Mouse (Mus musculus) myocyte (in vitro differentiated cells): Measurements from ENCODE around the gene Timmdc1.

Source experiments
- E2F4 ChIP-seq: IDR thresholded peaks from one replicate; pipeline ENCODE4 v1.6.1; 2011; ENCODE audit warnings: mild to moderate bottlenecking, control low read depth, moderate library complexity; ENCODE audit not compliant: insufficient read depth
- MAX ChIP-seq: IDR thresholded peaks from one replicate; pipeline ENCODE4 v1.6.1; 2011; ENCODE audit warnings: low read depth, mild to moderate bottlenecking, control low read depth
- POLR2A ChIP-seq: IDR thresholded peaks from one replicate; pipeline ENCODE4 v1.6.1; 2011; ENCODE audit warnings: low read depth, mild to moderate bottlenecking, control low read depth, moderate library complexity; ENCODE audit not compliant: insufficient read length
- REST ChIP-seq: IDR thresholded peaks from one replicate; pipeline ENCODE4 v1.6.1; 2011; ENCODE audit warnings: mild to moderate bottlenecking, control low read depth, moderate library complexity; ENCODE audit not compliant: insufficient read depth, insufficient read length

DNA sequence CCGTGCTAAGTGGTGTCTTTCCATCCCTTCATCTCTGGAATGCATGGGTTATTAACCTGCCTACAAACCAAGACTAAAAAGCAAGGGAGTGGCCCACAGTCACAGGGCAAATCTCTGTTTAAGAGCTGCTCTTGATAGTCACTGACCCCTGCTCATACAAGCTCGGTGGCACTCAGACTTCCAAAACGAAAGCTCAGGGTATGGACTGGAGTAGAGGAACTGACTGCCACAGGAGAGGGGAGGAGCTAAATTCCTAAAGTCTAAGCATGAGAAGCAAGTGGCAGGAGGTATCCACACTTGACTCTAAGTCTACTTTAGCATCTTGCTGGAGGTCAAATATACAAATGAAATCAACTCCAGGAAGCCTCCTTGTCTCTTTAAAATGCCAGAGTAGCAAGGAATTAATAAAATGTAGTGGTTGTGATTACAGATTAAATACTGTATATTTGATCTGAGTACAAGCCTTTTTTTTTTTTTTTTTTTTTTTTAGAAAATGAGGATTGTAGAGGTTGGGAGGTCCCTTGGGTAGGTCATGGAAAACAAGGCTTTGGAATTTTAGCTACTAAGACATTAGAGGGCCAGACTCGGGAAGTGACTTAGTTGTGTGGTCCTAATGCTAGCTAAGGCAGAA, 46.7 kb downstream of the Timmdc1 start:
- TF ChIP-seq REST: no peak
- no peak for TF ChIP-seq POLR2A
- no peak for TF ChIP-seq E2F4
- TF ChIP-seq MAX: no peak
